Mouse (Mus musculus) thymus, adult 2 months (tissue): Measurements from ENCODE around the gene Casp3.

Experiments used
- CTCF ChIP-seq: fragments of 200-500 bp; IDR thresholded peaks from 2 replicates; pipeline ENCODE4 v1.5.1; 2012; ENCODE audit warnings: mild to moderate bottlenecking, control low read depth, low read length, moderate library complexity, borderline replicate concordance; ENCODE audit not compliant: control insufficient read depth, poor library complexity, insufficient read depth; ENCODE audit errors: extremely low read depth
- POLR2A ChIP-seq: fragments of 200-500 bp; IDR thresholded peaks from 2 replicates; pipeline ENCODE4 v1.6.1; 2012; ENCODE audit warnings: mild to moderate bottlenecking, low read length, control low read depth, moderate library complexity; ENCODE audit not compliant: control insufficient read depth, poor library complexity, insufficient read depth; ENCODE audit errors: extremely low read depth

DNA sequence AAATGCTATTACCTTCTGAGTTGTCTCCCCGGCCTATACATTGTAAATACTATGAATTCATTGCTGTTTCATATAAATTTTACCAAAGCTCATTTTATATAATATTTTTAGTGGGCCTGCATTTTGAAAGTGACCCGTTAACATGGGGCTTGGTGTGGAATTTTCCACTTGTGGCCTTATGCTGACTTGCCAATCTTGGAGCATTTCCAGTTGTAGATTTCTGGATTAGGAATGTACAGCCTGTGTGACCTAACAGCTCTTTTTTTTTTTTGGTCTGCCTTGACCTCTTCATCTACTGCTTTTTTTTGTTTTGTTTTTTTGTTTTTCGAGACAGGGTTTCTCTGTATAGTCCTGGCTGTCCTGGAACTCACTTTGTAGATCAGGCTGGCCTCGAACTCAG is 13.8 kb downstream of the Casp3 start:
- TF ChIP-seq POLR2A, result no peak
- TF ChIP-seq CTCF, result no peak
